Mouse (Mus musculus) liver, postnatal 0 days (tissue): ENCODE measurements around the gene Celf5. TPM values are rescaled to one million over a fixed set of nuclear protein-coding genes. Genes with fewer than 3 reads are reported as not detected.

ENCODE experiments used
- ATAC-seq: fragments of 200-750 bp; cut with Nextera tagmentation; 2 replicates; pipeline ENCODE4 v1.8.0; 2017; ENCODE audit warnings: mild to moderate bottlenecking, moderate library complexity
- DNase-seq: peaks from one replicate; pipeline ENCODE4 v3.0.0-alpha.2; 2016
- H3K27ac ChIP-seq: fragments of 300-500 bp; sonication (generic); 2 replicates; pipeline ENCODE4 v1.5.1; 2014; ENCODE audit warnings: antibody characterized with exemption, moderate library complexity, mild to moderate bottlenecking, low read depth
- H3K27me3 ChIP-seq: fragments of 300-500 bp; sonication (generic); 2 replicates; pipeline ENCODE4 v1.6.1; 2014; ENCODE audit warnings: low read length, control low read depth, mixed read lengths; ENCODE audit not compliant: insufficient read depth
- H3K36me3 ChIP-seq: fragments of 300-500 bp; sonication (generic); replicated peaks from 2 replicates; pipeline ENCODE4 v1.6.1; 2014; ENCODE audit warnings: mild to moderate bottlenecking, control low read depth, low read length, moderate library complexity, mixed read lengths; ENCODE audit not compliant: insufficient read depth
- H3K4me1 ChIP-seq: fragments of 300-500 bp; sonication (generic); 2 replicates; pipeline ENCODE4 v1.6.1; 2014; ENCODE audit warnings: antibody characterized with exemption, mild to moderate bottlenecking, control low read depth; ENCODE audit not compliant: insufficient read depth
- H3K4me2 ChIP-seq: fragments of 300-500 bp; sonication (generic); 2 replicates; pipeline ENCODE4 v1.6.1; 2014; ENCODE audit warnings: low read depth, mild to moderate bottlenecking, low read length, moderate library complexity, mixed read lengths
- H3K4me3 ChIP-seq: fragments of 300-500 bp; sonication (generic); 2 replicates; pipeline ENCODE4 v1.5.1; 2014; ENCODE audit warnings: low read depth, low read length
- H3K9ac ChIP-seq: fragments of 300-500 bp; sonication (generic); replicated peaks from 2 replicates; pipeline ENCODE4 v1.6.1; 2014; ENCODE audit warnings: mild to moderate bottlenecking, moderate library complexity
- H3K9me3 ChIP-seq: fragments of 300-500 bp; sonication (generic); 2 replicates; pipeline ENCODE4 v1.6.1; 2016; ENCODE audit warnings: mild to moderate bottlenecking, control low read depth, low read length, mixed read lengths
- CTCF ChIP-seq: sonication (generic); IDR thresholded peaks from 2 replicates; pipeline ENCODE4 v1.5.1; 2016; ENCODE audit warnings: antibody characterized with exemption, low read depth
- EP300 ChIP-seq: IDR thresholded peaks from 2 replicates; pipeline ENCODE4 v1.6.1; 2016; ENCODE audit warnings: antibody characterized with exemption, low read depth, mild to moderate bottlenecking
- WGBS: fragments of 180-500 bp; shearing (Covaris S2); extraction: QIAGEN DNeasy Blood & Tissue Kit; methylation state at CpG from one replicate; pipeline ENCODE4 v1.1.7; 2014; ENCODE audit not compliant: insufficient replicate concordance; 5-methylcytosine and 5-hydroxymethylcytosine counted together
- polyA plus RNA-seq: library from polyadenylated mRNA; unstranded; fragments of >200 nt; fragmentation: Nextera tagmentation; extraction: Ambion mirVana; gene quantifications from 2 replicates; pipeline ENCODE4 v1.2.1, GENCODE M21; 2015

Gene Celf5
- polyA plus RNA-seq, 1 experiment from 2014 or later, result not detected

DNA sequence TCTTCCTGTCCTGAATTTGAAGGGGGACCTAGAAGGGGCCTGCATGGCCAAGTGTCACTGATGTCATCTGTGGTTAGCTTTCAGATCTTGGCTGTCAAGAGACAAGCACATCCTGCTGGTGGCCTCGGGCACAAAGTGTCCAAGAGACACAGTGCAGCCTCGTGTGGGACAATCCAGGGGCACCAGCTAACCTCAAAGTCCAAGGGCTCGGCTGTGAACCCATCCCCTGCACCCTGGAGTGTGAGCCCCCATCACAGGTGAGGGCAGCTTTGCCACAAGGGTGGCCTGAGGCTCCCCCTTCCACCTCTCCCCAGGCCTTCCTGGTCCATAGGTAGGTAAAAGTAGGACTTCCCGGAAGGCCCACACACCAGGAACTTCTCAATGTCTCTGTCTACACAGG is 19.0 kb downstream of the Celf5 start:
- TF ChIP-seq EP300 (no peak), CTCF (no peak)
- WGBS, result 42% methylated on average over 4 of the region's 4 CpGs
- H3K4me1 ChIP-seq, result peaks cover 17% of the 10 kb centered on the region
- H3K27ac ChIP-seq, result no peak overlapping the region
- no peak overlapping the region for H3K9ac ChIP-seq
- no peaks in the 10 kb centered on the region for H3K9me3 ChIP-seq
- H3K27me3 ChIP-seq, result peaks cover 66% of the 10 kb centered on the region
- no peak overlapping the region for H3K4me3 ChIP-seq
- no peak for ATAC-seq
- no peak overlapping the region for H3K4me2 ChIP-seq
- DNase-seq, result peak; percentile 10
- H3K36me3 ChIP-seq, result no peaks in the 10 kb centered on the region

DNA sequence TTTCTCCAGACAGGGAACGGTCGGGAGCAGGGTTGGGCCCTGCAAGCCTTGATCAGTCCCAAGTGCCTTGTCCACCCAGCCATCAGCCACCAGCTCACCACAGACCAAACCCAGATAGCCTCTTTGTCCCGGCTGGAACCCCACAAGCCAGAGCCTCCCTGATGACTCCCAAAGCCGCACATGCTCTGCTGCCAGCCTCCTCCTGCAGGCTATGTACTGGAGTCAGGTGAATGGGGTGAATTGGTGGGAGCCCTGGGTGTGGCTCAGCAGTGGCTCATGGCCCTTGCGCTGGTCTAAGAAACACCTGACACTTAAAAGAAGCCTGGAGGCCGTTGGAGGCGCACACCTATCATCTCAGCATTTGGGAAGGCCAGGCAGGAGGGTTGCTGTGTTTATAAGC is 19.6 kb downstream of the Celf5 start:
- H3K9ac ChIP-seq, result no peak overlapping the region
- H3K9me3 ChIP-seq, result no peaks in the 10 kb centered on the region
- no peak overlapping the region for H3K27ac ChIP-seq
- peak; percentile 13 for DNase-seq
- no peaks in the 10 kb centered on the region for H3K36me3 ChIP-seq
- 79% methylated on average over 7 of the region's 7 CpGs for WGBS
- H3K4me3 ChIP-seq, result no peak overlapping the region
- peaks cover 17% of the 10 kb centered on the region for H3K4me1 ChIP-seq
- H3K4me2 ChIP-seq, result no peak overlapping the region
- peaks cover 68% of the 10 kb centered on the region for H3K27me3 ChIP-seq
- no peak for ATAC-seq
- TF ChIP-seq CTCF, result no peak

DNA sequence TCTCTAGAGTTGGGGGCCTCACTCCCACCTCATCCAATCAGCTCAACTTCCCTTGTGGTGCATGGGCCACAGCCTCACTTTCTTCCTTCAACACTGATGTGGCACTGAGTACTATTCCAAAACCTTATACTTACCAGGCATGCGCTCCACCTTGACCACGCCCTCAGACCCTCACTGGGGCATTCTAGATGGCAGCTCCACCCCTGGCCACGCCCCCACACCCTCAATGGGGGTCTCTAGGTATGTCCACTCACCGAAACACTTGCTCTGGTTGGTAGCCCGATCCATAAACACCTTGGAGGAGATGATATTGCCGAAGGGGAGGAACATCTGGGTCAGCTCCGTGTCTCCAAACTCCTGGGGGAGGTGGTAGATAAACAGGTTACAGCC is 20.1 kb downstream of the Celf5 start:
- TF ChIP-seq EP300 (no peak), CTCF (no peak)
- Histone ChIP-seq H3K4me1 (peaks cover 17% of the 10 kb centered on the region), H3K27me3 (peaks cover 73% of the 10 kb centered on the region), H3K36me3 (no peaks in the 10 kb centered on the region), H3K9me3 (no peaks in the 10 kb centered on the region), H3K9ac (no peak overlapping the region), H3K4me3 (no peak overlapping the region), H3K4me2 (peak overlapping the region; percentile 35; the same call in 1 of the 2 replicates), H3K27ac (no peak overlapping the region)
- ATAC-seq (no peak), DNase-seq (peak; percentile 22)
- 38% methylated on average over 7 of the region's 7 CpGs for WGBS

DNA sequence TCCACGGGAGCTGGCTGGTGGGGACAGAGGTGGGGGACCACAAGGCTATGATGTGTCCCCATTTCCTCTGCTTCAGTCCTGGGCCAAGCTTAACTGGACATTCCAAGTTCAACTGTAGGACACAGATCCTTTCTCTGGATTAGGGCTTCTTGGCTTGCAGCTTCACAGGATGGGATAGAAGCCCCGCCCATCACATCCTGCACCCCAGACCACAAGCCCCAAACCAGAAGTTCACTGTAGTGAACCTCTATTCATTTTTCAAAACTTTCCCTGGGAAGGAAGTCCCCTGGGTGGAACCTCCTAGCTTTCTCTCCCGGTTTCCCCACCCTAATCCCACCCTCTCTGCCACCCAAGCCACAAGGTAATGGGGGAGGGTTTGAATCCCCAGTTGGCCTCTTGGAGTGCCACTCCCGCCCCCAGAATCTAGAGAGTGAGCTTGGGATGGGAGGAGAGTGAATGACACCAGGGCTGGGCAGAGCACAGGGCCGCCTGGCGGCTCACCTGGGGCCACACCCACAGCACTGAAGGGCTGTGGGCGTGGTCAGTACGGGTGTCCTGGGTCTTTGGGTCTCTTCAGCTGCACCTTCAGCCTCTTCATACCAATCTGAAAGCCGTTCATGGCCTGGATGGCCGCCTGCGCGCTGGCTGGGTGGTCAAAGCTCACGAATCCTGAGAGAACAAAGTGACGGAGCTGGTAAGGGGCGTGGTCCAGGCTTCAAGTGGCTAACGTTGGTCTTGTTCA is 20.7 kb downstream of the Celf5 start:
- ATAC-seq, result no peak
- no peaks in the 10 kb centered on the region for H3K36me3 ChIP-seq
- H3K4me1 ChIP-seq, result peaks cover 17% of the 10 kb centered on the region
- TF ChIP-seq CTCF (no peak), EP300 (no peak)
- H3K27me3 ChIP-seq, result peaks cover 77% of the 10 kb centered on the region
- H3K4me2 ChIP-seq, result peak overlapping the region; percentile 35; the same call in 1 of the 2 replicates
- 2% methylated on average over 16 of the region's 16 CpGs for WGBS
- no peak overlapping the region for H3K27ac ChIP-seq
- H3K9ac ChIP-seq, result no peak overlapping the region
- no peaks in the 10 kb centered on the region for H3K9me3 ChIP-seq
- H3K4me3 ChIP-seq, result no peak overlapping the region
- DNase-seq, result peak; percentile 14

DNA sequence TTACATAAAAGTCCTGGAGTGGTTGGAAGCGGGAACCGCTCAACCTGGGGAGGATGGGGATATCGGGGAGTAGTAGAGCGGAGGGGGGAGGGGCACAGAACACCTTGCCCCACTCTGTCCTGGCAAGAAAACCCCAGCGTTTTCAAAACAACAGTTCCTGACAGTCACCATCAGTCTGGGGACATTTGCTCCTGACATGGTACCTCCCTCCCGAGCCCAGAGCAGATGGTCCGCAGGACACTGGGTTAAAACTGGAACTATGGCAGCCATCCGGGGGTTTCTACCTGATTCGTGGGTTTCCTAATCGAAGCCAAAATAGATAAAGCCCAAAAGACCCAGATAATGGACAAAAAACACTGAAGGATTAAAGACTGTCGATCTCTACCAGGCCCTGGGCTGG is 21.6 kb downstream of the Celf5 start:
- TF ChIP-seq EP300, result no peak
- TF ChIP-seq CTCF, result no peak
- no peak overlapping the region for H3K4me2 ChIP-seq
- H3K27me3 ChIP-seq, result peaks cover 79% of the 10 kb centered on the region
- no peak overlapping the region for H3K4me3 ChIP-seq
- no peak overlapping the region for H3K27ac ChIP-seq
- no peaks in the 10 kb centered on the region for H3K36me3 ChIP-seq
- WGBS, result 29% methylated on average over 11 of the region's 11 CpGs
- peaks cover 17% of the 10 kb centered on the region for H3K4me1 ChIP-seq
- no peaks in the 10 kb centered on the region for H3K9me3 ChIP-seq
- ATAC-seq (no peak), DNase-seq (no peak)
- H3K9ac ChIP-seq, result no peak overlapping the region

DNA sequence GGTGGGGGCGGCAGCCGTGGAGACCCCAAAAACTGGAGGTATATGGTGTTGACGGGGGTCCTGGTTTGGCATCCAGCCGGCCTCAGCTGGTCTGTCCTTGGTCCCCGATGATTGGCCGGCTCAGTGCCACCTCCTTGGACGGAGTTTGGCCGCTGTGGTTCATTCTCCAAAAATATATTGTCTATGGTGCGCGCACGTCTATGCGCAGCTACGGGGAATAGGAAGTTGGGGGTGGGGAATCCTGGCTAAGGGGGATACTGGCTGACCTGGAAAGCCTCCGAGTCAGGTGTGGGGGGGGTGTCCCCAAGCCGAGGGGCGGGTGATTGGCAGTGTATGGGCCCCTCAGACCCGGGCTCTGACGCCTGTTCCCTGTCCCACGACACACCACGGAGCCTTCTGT is 22.0 kb downstream of the Celf5 start:
- DNase-seq, result no peak
- Histone ChIP-seq H3K9me3 (no peaks in the 10 kb centered on the region), H3K4me3 (no peak overlapping the region), H3K36me3 (no peaks in the 10 kb centered on the region), H3K27ac (no peak overlapping the region), H3K27me3 (peaks cover 81% of the 10 kb centered on the region), H3K4me2 (no peak overlapping the region), H3K9ac (no peak overlapping the region), H3K4me1 (peaks cover 17% of the 10 kb centered on the region)
- no peak for TF ChIP-seq CTCF
- TF ChIP-seq EP300, result no peak
- ATAC-seq, result no peak
- 24% methylated on average over 20 of the region's 20 CpGs for WGBS

DNA sequence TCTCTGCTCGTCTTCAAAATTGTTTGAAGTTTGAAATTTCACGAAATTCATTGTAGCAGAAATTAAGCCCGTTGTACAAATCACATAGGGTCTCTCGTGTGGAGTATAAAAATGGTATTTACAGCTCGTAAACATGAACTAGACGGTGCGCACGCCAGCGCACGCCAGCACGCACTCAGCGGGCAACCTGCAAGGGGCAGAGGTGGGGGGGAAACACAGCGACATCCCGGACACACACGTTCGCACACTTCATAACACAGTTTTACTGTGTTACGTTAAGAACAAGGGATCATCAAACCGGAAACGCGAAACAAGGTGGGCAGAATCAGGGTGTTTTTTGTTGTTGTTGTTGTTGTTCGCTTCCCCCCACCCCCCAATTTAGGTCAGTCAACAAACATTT is 23.1 kb downstream of the Celf5 start:
- no peak for TF ChIP-seq CTCF
- no peak for TF ChIP-seq EP300
- no peak for ATAC-seq
- no peaks in the 10 kb centered on the region for H3K9me3 ChIP-seq
- H3K27me3 ChIP-seq, result peaks cover 80% of the 10 kb centered on the region
- 62% methylated on average over 21 of the region's 21 CpGs for WGBS
- H3K4me3 ChIP-seq, result no peak overlapping the region
- H3K4me2 ChIP-seq, result no peak overlapping the region
- H3K36me3 ChIP-seq, result no peaks in the 10 kb centered on the region
- DNase-seq, result no peak
- peaks cover 10% of the 10 kb centered on the region for H3K4me1 ChIP-seq
- no peak overlapping the region for H3K27ac ChIP-seq
- no peak overlapping the region for H3K9ac ChIP-seq
